Mouse (Mus musculus): Measurements from ENCODE around the gene Dnttip2.
A peak's percentile ranks its signal among the peaks of the same experiment; 100 is the strongest.
"Not testable (repeated sequence)": the region's sequence is repeated elsewhere in the genome, so short reads cannot be mapped to it uniquely, and the experiment has no call there.

Dnttip2 gene

GRCm38 (mm10) chr3:122274241-122275024 is at the start of gene Dnttip2:
Dnttip2 (plus strand) TSS chr3:122274388.
- DNase-seq (ENCODE audit: low read depth, low spot score): peak; percentile 97

DNA sequence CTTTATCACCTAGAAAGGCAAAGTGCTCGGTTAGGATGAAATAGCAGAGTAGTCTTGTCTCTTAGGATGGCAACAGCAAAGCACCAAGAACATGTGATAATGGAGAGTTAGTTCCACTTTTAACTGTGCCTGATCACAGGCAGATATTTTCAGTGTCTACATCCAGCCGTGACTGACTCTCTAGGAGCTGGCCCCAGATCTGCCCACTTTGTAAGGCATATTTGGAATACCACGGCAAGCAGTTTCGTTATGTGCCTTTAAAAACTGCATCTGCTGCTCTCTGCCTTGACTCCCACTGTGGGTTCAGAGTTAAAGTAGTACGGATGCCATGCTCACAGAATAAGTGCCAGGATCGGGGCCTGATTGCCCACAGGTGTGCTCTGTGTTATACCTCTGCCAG is 47.2 kb upstream of the Dnttip2 start:
- DNase-seq (ENCODE audit: low read depth, low spot score): not testable (repeated sequence)

DNA sequence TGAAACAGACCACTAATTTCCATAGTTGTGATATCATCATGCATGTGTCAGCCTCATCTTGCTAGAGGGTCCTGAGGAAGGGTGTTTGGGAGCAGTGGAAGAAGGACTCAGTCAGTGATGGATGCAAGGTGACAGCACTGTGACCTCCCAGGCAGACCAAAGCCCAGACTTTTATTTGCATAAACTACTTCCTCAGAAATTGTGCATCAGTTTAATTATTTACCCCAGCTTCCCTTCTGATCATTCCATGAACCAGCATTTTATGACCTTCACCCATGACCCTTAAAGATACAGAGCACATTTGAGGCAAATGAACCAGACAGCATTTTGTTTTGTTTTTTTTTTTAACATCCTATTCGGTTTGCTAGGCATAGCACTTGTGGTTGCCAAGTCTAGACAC is 38.4 kb upstream of the Dnttip2 start:
- DNase-seq (ENCODE audit: low read depth, low spot score): no peak

GRCm38 (mm10) chr3:122242876-122243275 is 31.3 kb upstream of the Dnttip2 start:
- no peak for DNase-seq (ENCODE audit: low read depth, low spot score)

GRCm38 (mm10) chr3:122243416-122244167 is 30.6 kb upstream of the Dnttip2 start:
- no peak for DNase-seq (ENCODE audit: low read depth, low spot score)

DNA sequence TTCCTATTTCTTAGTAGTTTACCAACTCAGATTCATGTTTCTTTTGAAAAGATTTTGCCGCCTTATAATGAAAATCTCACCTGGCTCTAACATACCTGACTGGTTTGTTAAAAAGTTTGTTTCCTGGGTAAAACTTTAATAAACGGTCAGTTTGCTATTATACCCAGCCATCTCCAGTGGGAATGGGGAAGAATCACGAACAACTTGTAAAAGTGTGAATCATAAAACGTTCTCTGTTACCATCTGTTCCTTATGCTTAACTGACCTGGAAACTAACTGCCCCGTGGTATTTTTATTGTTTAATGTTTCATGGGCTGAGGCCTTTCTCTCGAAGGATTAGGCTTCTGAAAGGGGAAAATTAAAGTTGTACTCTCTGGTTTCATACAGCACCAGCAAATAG is 29.4 kb upstream of the Dnttip2 start:
- DNase-seq (ENCODE audit: low read depth, low spot score): no peak

GRCm38 (mm10) chr3:122245215-122245877 is 28.8 kb upstream of the Dnttip2 start, which contains the start of gene Gclm:
Gclm (plus strand) TSS chr3:122245557.
- peak; percentile 92 for DNase-seq (ENCODE audit: low read depth, low spot score)

DNA sequence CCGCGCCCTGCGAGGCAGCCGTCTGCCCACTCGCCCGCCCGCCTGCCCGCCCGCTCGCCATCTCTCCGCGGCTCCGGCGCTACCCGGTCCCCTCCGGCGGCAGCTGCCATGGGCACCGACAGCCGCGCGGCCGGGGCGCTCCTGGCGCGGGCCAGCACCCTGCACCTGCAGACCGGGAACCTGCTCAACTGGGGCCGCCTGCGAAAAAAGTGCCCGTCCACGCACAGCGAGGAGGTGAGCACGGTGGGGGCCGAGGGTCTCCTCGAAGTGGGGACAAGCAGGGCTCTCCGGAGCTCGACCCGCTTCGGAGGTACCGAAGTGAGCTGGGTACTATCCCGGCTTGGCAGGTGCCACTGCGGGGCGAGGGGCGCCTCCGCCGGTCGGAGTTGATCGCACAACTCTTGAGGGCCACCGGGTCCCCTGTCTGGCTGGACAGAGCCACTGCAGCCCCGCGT is 28.3 kb upstream of the Dnttip2 start:
- peak; percentile 21 for DNase-seq (ENCODE audit: low read depth, low spot score)

GRCm38 (mm10) chr3:122246406-122246805 is 27.8 kb upstream of the Dnttip2 start:
- no peak for DNase-seq (ENCODE audit: low read depth, low spot score)

DNA sequence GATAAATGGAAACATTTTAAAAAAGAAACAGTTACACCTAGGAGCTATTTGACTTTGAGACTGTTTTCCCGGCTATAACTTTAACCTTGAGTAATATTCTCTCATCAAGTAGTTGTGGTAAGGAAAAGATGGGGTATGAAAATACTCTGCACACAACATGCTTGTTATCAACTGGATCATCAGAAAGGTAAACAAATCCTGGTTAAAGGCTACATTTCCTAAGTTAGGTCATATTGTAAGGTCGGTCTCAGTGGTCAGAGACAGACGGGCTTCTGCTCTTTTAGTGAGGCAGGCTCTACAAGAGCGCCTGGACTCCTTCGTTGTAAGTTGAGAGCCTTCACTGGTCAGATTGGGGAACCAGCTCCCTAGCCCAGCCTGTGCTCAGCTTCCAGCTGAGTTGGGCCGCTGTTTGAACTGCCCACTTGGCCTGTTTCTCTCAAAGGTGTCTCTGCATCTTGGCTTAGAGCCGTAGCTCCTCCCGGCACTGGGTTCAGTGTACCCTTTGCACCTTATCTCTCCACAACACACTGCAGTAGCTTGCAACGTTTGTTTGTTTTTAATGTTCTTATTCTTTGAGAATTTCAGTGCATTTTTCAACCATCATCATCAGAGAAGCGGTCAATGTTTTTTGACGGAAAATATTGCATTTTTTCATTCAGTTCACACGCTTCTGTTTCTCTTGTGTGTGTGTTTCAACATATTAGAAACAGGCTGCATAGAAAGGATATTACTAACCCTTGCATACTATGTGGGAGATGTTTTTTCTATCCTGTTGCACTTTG is 27.0 kb upstream of the Dnttip2 start:
- no peak for DNase-seq (ENCODE audit: low read depth, low spot score)

DNA sequence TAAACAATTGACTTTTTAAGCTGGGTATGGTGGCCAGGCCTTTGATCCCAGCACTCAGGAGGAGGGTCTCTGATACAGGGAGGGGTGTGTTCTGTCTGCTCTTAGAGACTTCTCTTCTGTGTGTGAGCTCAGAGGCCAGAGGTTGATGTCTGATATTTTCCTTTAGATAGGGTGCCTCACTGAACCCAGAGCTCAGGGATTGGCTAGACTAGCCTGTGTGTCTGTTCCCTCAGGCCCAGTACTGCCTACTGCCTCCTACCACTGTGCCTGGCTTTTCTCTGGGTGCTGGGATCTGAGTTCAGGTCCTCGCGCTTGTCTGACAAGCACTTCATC is 26.5 kb upstream of the Dnttip2 start:
- no peak for DNase-seq (ENCODE audit: low read depth, low spot score)

GRCm38 (mm10) chr3:122252466-122253253 is 21.5 kb upstream of the Dnttip2 start:
- no peak for DNase-seq (ENCODE audit: low read depth, low spot score)

GRCm38 (mm10) chr3:122254050-122254449 is 20.1 kb upstream of the Dnttip2 start:
- DNase-seq (ENCODE audit: low read depth, low spot score): not testable (repeated sequence)

DNA sequence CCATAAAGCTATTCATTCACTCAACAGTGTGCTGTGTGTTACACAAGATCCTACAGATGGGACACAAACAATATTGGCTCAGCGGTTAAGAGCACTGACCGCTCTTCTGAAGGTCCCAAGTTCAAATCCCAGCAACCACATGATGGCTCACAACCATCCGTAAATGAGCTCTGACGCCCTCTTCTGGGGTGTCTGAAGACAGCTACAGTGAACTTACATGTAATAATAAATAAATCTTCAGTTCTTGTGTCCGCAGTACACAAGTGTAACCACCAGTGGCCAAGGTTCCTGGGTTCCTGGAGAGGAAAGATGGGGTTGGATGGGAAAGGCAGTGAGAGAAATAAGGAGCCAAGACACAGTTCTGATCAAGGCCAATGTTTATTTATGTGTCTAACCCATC is 4.2 kb upstream of the Dnttip2 start:
- no peak for DNase-seq (ENCODE audit: low read depth, low spot score)

- not testable (repeated sequence) for DNase-seq (ENCODE audit: low read depth, low spot score)
Measured at GRCm38 (mm10) chr3:122272565-122272964, 1.6 kb upstream of the Dnttip2 start.

- DNase-seq (ENCODE audit: low read depth, low spot score): no peak
Measured at GRCm38 (mm10) chr3:122273407-122274240, 564 bp upstream of the Dnttip2 start.

GRCm38 (mm10) chr3:122275111-122275510 is 923 bp downstream of the Dnttip2 start:
- no peak for DNase-seq (ENCODE audit: low read depth, low spot score)

- no peak for DNase-seq (ENCODE audit: low read depth, low spot score)
Measured at GRCm38 (mm10) chr3:122287195-122287594, 13.0 kb downstream of the Dnttip2 start.

GRCm38 (mm10) chr3:122288613-122289195 is 14.5 kb downstream of the Dnttip2 start:
- DNase-seq (ENCODE audit: low read depth, low spot score): no peak

All from retina, postnatal 7 days (tissue).